Mouse (Mus musculus) frontal cortex, postnatal 25 days (tissue): ENCODE results near the gene Asl.
"Not testable (repeated sequence)": the region's sequence is repeated elsewhere in the genome, so short reads cannot be mapped to it uniquely, and the experiment has no call there.

Source experiments
- DNase-seq, 2 experiments: peaks; one replicate each; pipeline ENCODE4 v3.0.0; 2022; ENCODE audit warnings: low spot score in 2 of 2

The Asl gene

DNA sequence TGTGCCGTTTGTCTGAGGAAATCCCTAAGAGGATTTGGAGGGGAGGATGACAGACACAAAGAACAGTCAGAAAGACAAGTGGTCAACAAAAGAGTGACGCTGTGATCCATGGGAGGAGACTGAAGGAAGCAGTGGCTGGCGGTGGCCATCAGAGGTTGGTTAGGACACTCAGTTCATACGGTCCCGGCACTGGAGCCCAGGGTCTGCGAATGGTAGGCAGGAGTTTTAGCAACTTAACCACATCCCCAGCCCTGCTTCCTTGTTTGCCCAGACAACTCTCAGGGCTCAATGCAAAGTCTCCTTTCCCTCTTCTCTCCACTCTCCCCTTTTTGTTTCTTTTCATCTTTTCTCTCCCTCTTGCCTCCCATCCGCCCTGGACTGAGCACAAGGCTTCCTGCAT lies 17.1 kb upstream of the Asl start:
- no peak for DNase-seq

DNA sequence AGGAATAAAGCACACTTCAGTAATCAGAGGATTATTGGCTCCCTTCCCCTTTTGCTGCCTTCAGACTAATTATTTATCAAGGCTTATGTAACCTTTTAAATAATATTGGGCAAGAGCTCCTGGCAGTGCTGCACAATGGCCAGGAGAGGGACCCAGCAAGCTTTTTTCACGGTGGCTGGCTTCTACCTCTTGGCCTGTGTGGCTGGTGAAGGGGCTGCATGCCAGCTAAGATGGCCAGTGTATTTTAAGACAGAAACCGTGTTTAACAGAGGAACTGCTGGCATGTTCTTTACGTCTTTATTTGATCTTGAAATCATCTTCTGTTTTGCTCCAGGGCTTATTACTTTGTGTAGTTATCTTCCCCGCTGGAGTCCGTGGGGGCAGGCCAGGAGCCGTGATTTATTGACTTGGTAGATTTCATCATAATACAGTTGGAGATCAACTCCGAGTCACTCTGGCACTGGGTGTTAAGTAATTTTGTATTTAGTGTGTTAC lies 15.2 kb upstream of the Asl start:
- DNase-seq = peak in 1 of 2 experiments; percentile 43

DNA sequence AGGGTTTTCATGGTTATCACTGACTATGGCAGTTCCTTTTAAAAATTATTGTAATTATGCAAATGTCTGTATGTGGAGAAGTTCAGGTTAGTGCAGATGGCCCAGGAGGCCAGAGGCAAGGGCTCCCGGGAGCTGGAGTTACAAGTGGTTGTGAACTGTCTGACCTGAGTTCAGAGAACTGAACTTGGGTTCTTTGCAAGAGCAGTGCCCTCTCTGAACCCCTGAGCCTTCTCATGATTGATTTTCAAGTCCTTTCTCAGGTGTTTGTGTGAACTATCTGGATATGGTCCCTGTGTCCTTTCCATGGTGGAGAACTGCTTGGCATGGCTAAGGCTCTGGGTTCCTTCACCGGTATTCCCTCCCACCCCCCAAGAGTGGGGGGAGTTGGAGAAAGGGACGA lies 14.7 kb upstream of the Asl start:
- no peak for DNase-seq

DNA sequence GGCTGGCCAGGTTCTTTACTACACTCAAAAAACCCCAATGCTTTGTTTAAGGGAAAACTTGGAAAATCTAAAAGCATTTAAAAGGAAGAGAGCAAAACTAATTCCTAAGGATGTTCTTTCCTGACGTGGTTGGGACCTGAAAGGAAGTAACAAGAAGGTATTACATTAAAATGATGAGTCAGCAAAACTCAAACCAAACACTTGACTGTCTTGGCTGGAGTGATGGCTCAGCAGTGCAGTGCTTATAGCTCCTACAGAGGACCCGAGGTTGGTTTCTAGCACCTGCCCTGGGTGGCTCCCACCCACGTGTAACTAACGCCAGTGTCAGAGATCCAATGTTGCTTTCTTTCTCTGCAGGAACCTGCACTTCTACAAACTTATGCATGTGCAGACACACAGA lies 12.2 kb upstream of the Asl start:
- DNase-seq = no peak

DNA sequence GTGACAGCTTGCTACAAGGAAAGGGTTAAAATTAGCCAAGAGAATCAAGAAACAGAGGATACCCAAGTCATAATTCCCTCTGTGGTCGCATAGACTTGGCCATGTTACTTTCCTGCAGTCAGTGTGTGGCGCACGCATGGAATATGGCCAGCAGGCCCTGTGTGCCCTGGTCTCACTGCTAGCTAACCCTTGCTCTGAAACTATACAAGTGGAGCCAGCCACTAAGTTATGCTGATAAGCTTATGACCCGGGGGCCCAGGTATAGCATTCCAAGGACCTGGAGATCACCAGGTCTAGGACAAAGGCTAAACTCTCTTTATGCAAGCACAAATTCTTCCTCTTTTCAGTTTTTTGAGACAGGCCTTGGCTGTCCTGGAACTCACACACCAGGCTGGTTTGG lies 11.8 kb upstream of the Asl start:
- DNase-seq = no peak

DNA sequence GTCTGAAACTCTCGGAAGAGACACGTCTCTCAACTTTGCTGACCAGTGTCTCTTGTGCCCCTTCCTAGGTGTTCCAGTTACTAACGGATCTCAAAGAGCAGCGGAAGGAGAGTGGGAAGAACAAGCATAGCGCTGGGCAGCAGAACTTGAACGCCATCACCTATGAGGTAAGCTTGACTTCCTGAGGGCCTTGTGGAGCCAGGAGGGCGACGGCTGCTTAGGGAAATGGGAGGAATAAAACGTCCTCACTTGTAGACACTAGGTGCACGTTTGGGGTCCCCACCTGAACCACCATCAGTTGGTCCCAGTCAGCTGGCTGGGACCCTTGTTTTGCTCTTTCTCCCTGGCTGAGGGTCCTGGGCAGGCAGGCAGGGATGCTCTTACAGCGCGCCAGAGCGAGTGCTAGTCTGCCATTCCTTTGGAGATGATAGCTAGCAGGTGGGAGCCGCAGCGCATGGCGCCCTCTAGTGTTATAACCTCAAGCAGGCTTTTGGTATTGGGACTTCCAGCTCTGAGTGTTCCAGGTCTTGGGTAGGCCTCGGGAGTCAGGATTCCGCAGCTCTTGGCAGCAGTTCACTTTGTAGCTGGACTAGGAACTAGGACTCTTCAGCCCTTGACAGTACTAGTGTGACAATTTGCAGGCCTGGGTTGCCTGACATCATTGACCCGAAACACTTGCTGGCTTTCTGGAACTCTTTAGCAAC lies 8.9 kb upstream of the Asl start:
- DNase-seq = peak in 1 of 2 experiments; percentile 30

DNA sequence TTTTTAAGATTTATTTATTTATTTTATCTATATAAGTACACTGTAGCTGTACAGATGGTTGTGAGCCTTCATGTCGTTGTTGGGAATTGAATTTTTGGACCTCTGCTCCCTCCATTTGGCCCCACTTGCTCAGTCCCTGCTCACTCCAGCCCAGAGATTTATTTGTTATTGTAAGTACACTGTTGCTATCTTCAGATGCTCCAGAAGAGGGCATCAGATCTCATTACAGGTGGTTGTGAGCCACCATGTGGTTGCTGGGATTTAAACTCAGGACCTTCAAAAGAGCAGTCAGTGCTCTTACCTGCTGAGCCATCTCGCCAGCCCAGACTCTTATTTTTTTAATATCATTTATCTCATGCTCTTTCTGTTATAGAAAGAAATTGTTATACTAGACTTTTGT lies 7.3 kb upstream of the Asl start:
- DNase-seq = not testable (repeated sequence)

DNA sequence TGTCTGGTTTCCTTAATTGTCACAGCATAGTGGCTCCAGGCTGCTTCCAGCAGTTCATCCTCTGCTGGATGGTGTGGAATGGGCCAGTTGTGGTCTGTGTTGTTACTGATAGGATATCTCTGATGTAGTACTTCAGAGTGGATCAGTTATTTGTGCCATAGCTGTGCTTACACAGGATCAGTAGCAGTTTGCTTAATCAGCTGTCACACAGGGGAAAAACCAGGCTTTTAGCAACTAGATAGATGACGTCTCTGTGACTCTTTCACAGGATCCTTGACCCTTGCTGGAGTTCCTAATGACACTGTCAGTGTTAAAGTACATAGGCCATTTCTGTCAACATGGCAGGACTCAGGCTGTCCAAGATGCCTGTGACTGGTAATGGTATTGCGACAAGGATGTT lies 4.8 kb upstream of the Asl start:
- DNase-seq = no peak

DNA sequence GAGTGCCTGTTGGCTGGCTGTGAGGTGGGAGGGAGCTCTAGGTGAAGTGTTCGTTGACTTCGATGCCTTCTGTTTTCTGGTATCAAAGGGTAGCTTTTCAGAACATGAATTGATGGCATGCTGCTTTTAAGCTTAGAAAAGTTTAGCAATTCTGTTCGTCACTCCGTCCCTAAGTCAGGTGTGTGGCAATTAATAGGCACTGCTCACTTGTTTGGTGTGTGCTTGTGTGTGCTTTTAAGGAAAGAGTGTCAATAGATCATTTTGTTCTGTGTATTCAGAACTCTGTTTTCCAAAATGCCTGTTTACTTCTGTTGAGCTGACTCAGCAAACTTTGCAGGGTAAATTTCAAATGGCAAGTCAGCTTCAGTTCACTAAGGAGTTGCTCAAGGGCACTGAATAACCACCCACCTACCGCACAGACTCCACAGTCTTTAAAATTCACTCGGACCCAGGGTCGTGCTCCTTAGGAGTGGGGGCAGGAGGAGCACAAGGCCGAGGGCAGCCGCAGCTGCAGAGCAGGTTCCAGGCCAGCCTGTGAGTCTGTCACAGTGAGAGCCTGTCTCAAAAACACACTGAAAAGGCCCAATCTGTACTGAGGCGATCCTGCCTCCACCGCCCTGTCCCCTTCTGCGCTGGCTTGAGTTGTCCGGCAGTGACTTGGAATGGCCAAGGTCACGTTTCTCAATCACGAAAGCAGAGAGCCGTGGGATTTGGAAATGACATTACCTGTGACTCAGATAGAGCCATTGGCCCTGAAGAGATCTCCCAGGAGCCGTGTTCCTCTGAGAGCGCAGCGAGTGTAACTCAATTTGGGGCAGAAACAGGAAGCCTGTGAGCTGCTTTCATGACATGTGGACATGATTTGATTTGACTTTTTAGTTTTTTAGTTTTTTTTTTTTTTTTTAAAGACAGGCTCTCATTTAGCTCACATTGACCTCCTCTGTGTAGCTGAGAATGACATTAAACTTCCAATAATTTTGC lies 2.7 kb upstream of the Asl start:
- no peak for DNase-seq

DNA sequence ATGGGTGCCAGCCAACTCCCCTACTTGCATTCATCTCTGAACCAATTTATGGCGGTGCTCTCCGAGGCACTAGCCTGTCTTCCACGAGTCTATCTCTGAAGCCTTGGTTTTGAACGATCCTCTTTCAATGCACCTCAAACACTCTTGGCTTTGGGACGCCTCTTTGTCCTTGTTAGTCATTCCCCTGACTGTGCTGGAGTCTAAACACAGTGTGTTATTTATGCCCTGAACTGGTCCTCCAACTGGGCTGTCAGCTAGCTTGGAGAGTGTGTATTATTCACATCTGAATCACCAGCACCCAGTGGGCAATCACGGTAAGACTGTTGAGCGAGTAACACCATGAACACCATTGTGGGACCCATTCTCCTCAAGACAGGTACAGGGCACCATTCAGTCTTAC lies 1.4 kb downstream of the Asl start:
- no peak for DNase-seq

DNA sequence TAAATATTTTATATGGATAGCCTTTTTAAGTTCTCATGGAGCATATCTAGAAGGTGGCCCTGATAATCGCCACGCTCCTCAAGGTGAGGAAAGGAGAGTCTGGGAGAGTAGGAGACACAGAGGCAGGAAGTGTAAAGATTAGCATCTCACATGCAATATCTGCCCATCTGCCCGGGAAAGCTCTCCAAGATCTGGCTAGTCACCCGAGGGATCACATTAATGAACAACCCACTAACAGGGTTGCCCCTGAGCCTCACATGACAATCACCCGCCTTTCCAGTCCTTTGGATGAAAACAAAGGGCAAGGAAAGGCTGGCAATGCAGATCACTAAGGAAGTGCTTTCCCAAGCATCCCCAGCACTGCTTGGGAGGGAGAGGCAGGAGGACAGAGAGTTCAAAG lies 1.9 kb downstream of the Asl start:
- DNase-seq = no peak

DNA sequence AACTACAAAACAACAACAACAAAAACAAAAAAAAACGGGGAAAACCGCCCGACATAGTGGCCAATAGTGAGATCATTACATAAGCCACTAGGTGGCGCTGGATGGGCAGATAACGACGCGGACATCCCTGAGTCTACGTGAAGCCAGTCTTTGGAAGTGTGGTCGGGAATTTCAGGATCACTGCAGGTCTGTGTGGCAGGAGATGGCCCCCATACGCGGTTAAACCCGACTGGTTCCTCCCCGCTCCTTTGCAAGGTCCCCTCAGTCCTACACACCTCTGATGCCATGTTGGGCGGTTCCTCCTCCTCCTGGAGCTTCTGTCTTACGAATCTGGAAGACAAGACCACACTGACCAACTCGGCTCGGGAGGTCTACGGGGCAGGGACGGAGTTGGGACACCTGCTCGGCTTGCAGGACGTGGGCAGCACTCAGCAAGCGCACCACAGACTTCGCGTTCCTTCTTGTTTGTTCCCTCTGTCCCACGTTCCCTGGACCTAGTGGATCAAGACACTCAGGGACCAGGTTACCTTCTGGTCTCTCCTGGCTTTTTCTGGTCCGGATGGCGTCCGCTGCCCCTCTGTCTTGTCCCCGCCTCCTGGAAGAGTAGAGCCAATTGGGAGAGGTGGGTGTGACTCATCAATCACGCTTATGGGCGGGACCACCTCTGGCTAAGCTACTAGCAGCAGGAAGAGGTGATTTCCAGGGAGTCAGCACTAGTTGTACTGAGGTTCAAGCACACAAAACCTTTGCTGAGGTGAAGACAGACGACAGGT lies 5.1 kb downstream of the Asl start:
- DNase-seq = peak; percentile 39 to 55

DNA sequence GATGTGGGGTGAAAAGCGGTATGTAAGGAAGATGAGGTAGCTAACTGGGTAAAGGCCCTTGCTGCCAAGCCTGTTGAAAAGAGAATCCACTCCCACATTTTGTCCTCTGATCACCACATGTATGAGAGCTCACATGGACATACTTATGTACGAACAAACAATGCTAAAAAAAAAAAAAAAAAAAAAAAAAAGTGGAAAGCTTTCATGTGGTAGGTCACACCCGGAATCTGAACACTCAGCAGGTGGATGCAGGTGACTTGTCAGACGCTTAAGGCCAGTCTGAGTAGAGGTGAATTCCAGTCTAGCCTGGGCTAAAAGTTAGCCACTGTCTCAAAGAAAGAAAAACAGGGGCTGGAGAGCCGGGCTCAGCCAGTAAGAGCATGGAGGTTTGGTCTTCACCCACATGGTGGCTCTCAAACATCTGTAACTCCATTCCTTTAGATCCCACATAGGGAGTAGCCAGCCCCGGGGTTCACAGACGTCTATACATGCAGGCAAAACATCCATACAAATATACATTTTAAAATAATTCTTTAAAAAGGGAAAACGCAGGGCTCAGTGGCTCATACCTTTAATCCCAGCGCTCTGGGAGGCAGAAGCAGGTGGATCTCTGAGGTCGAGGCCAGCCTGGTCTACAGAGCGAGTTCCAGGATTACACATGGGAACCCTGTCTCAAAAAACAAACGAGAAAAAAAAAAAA lies 5.8 kb downstream of the Asl start:
- DNase-seq = no peak

DNA sequence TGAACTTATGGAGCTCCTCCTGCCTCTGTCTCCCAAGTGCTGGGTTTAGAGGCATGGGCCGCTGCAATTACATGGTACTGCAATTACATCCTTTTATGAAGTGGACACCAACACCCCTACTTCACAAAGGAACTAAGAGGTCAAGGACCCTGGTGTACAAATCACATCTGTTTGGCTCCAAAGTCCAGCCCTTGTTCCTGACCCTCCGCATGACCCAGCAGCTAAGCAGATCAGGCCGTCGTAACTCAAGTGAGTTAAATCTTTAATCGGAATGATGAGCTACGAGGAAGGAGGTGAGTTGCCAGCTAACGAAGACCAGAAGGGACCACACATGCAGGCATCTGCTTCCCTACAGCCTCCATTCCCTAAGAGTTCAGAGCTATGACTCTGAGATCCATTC lies 6.7 kb downstream of the Asl start:
- DNase-seq = no peak

DNA sequence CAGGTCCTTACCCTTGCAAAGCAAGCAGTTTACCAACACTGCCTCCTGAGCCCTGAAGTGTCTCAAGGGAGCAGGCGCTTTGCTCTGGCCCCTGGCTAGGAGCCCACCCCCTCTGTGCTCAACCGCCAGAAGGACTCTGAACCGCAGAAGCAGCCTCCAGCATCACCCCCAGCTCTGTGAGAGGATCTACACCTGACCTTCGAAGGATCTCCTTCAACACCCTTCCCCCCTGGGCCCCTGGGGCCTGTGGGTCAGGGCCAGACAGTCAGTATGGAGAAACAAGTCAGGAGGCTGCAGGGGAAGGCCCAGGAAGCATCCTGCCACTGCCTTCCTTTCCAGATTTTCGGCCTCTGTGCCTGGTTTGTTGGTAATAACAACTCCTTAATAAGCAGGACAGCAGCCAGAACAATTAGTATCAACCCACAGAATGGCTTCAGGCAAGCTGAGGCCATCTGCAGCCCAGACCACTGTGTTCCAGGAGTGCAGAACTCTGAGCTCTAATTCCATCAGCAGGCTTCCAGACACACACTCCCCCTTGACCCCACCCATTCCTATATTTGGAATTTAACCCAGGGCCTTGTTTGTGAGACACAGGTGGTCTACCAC lies 7.6 kb downstream of the Asl start:
- DNase-seq = no peak

DNA sequence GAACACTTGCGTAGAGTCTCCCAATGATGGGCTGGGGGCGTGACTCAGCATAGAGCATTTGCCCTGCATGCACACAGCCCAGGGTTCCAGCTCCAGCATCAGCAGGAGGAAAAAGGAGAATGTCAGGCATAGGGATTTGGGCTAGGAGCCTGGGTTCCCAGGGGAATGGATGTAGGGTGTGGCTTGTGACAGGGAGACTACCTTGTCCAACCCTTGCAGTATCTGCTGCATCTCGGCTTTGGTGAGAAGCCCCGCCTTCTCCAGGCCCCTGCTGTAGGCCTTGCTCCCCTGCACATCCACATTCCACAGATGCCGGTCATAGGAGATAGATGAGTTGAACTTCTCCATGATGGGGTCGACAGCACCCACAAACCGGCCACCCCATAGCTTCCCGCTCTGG lies 9.6 kb downstream of the Asl start:
- no peak for DNase-seq

DNA sequence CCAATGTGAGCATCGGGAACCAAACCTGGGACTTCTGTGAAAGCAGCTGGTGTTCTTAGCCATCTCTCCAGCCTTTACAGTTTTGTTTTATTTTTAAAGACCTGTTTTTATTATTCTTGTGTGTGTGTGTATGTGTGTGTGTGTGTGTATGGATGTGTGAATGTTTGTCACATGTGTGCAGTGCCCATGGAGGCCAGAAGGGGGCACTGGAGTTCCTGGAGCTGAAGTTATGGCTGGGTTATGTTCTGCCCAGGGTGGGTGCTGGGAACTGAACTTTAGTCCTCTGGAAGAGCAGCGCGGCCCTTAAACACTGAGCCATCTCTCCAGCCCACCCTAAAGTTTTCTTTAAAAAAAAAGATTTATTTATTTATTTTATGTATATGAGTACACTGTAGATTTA lies 13.9 kb downstream of the Asl start:
- DNase-seq = no peak

DNA sequence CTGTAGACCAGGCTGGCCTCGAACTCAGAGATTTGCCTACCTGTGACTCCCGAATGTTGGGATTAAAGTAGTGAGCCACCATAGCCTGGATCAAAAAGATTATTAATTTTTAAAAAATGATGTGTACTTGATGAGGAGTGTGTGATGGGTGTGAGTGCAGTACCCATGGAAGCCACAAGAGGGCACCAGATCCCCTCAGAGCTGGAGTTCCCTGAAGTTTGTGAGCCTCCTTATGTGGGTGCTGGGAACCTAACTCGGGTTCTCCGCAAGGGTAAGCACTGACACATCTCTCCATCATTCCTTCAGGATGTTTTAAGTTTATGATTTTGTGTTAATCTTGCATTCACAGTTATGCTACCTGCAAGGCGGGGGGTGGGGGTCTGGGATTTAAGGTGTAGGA lies 18.1 kb downstream of the Asl start:
- no peak for DNase-seq

DNA sequence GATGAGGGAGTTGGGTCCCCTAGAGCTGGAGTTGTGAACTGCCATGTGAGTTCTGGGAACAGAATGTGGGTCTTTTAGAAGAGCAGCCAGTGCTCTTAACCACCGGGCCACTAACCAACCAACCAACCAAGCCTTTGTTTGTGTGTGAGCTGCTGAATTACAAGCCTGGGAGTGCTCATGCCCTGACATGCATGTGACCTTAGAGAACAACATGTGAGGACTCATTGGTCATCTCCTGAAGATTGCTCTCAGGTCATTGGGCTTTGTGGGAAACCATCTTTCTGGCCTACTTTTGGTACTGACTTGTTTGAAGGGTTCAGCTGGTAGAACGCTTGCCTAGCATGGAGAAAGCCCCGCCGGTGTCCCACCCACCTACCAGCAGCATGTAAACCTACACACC lies 19.3 kb downstream of the Asl start:
- no peak for DNase-seq

DNA sequence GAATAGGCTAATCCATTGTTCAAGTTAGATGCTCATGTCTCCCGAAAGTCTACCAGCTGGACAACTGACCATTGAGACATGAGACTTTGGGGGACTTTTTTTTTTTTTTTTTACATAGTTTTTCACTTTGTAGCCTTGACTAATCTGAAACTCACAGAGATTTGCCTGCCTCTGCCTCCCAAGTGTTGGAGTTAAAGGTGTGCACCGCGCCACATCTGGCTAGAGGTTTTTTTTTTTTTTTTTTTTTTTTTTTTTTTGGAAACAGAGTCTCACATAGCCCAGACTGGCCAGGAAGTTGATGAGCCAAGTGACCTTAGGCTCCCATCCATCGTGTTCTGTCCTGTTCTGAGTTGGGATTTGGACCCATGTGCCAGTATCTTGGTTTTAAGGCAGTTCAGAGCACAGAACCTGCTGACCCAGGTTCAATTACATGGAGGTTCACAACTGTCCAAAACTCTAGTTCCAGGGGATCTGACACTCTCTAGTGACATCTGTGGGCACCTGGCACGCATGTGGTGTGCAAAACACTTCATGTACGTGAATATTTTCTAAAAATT lies 20.9 kb downstream of the Asl start:
- no peak for DNase-seq

DNA sequence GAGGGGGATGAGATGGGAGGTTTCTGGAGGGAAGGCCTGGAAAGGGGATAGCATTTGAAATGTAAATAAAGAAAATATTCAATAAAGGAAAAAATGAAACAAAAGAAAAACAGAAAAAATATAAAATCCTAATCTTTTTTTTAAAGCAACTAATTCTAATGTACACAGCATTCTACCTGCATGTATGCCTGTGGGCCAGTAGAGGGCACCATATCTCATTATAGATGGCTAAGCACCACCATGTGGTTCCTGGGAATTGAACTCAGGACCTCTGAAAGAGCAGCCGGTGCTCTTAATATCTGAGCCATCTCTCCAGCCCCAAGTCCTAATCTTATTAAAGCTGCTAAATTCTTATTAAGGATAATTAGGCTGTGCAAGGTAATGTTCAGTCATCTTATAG lies 21.7 kb downstream of the Asl start:
- no peak for DNase-seq
